ENCODE assay signal across 21 mouse cellular contexts in genomic region chr11:88128461-88128860, GRCm38 (mm10). TPM values are rescaled to one million over a fixed set of nuclear protein-coding genes. Genes with fewer than 3 reads are reported as not detected.
DNase-seq lines count a peak whose midpoint lies in the region; ATAC-seq and TF ChIP-seq lines count a peak whose summit lies in the region.
"Had no signal": no experiment of that assay in that cellular context is flagged by ENCODE, and none has a peak within 500 bp of the region (broad histone marks: within the 10 kb centered on the region; RNA-seq: fewer than 3 reads in every experiment).

No protein-coding gene starts in this region.

- peaks cover 10% of the 10 kb centered on the region for H3K36me3 ChIP-seq in forebrain, embryonic 10.5 days (replicated peaks)
- H3K36me3 ChIP-seq in forebrain, embryonic 13.5 days (ENCODE audit: poor library complexity, severe bottlenecking) = 0 out of 2 replicates have a peak, but pooled peaks cover 3% of the 10 kb centered on the region
- no peaks in the 10 kb centered on the region for H3K36me3 ChIP-seq in kidney, adult 2 months (ENCODE audit: control insufficient read depth, insufficient read depth, low read length)
- no peaks in the 10 kb centered on the region for H3K36me3 ChIP-seq in kidney, embryonic 16.5 days (ENCODE audit: insufficient read depth, low read length)
- no peaks in the 10 kb centered on the region for H3K36me3 ChIP-seq in kidney, embryonic 14.5 days (ENCODE audit: control insufficient read depth, insufficient read depth, low read length)
- H3K36me3 ChIP-seq: embryonic facial prominence, embryonic 15.5 days; G1E; heart, embryonic 12.5 days had no signal

- peaks cover 68% of the 10 kb centered on the region for H3K4me1 ChIP-seq in forebrain, embryonic 10.5 days
- peaks cover 36% of the 10 kb centered on the region for H3K4me1 ChIP-seq in forebrain, embryonic 13.5 days
- H3K4me1 ChIP-seq in kidney, adult 2 months (ENCODE audit: control insufficient read depth, insufficient read depth, low read length) = peaks cover 11% of the 10 kb centered on the region; the same call in 1 of the 2 replicates
- H3K4me1 ChIP-seq in kidney, embryonic 16.5 days (ENCODE audit: insufficient read depth, low read length) = peaks cover 31% of the 10 kb centered on the region
- peaks cover 24% of the 10 kb centered on the region for H3K4me1 ChIP-seq in kidney, embryonic 14.5 days (ENCODE audit: control insufficient read depth, insufficient read depth, low read length)

- H3K27me3 ChIP-seq in forebrain, embryonic 10.5 days (ENCODE audit: poor library complexity, severe bottlenecking) = no peaks in the 10 kb centered on the region
- H3K27me3 ChIP-seq in forebrain, embryonic 13.5 days = no peaks in the 10 kb centered on the region
- no peaks in the 10 kb centered on the region for H3K27me3 ChIP-seq in kidney, adult 2 months (replicated peaks; ENCODE audit: control insufficient read depth, insufficient read depth, low read length)
- no peaks in the 10 kb centered on the region for H3K27me3 ChIP-seq in kidney, embryonic 16.5 days (ENCODE audit: insufficient read depth, low read length)
- H3K27me3 ChIP-seq in kidney, embryonic 14.5 days (ENCODE audit: control insufficient read depth, insufficient read depth, low read length) = no peaks in the 10 kb centered on the region
- H3K27me3 ChIP-seq: embryonic facial prominence, embryonic 15.5 days; heart, embryonic 12.5 days had no signal

- no peak for TF ChIP-seq POLR2A in kidney, adult 2 months (IDR thresholded peaks at IDR 0.05; ENCODE audit: low read depth, low read length)

- no peak for DNase-seq in forebrain, embryonic 10.5 days (ENCODE audit: extremely low spot score, low spot score)
- DNase-seq in kidney, adult 2 months = peak; percentile 81
- DNase-seq in kidney, postnatal 25 days = peak; percentile 44 to 69
- DNase-seq in spleen, postnatal 14 days (ENCODE audit: low spot score in 2 of 2) = no peak
- DNase-seq: adrenal gland, postnatal 10 days; B cell, adult 2 months; cerebellum, adult 11 months; cerebellum, adult 8-10 months; cerebellum, postnatal 14 days; embryo, embryonic 11 days; gastrocnemius, postnatal 25 days had no signal

- TF ChIP-seq CTCF in kidney, adult 2 months (conservative IDR thresholded peaks at IDR 0.05; ENCODE audit: insufficient read depth, insufficient read length, low read depth, low read length) = no peak

- H3K4me2 ChIP-seq in forebrain, embryonic 13.5 days = no peak overlapping the region
- no peak overlapping the region for H3K4me2 ChIP-seq in kidney, embryonic 16.5 days (replicated peaks; ENCODE audit: low read depth, low read length)
- H3K4me2 ChIP-seq in kidney, embryonic 14.5 days (replicated peaks; ENCODE audit: low read depth, low read length) = no peak overlapping the region
- H3K4me2 ChIP-seq: embryonic facial prominence, embryonic 15.5 days; heart, embryonic 12.5 days had no signal

- 0 out of 2 replicates have a peak overlapping the region, but pooled peaks have one; percentile 56 for H3K27ac ChIP-seq in forebrain, embryonic 10.5 days
- no peak overlapping the region for H3K27ac ChIP-seq in forebrain, embryonic 13.5 days
- peak overlapping the region; percentile 3; the same call in 1 of the 2 replicates for H3K27ac ChIP-seq in kidney, adult 2 months (ENCODE audit: insufficient read depth, low read depth, low read length)
- H3K27ac ChIP-seq in kidney, embryonic 16.5 days (ENCODE audit: low read length) = no peak overlapping the region
- H3K27ac ChIP-seq in kidney, embryonic 14.5 days (ENCODE audit: low read depth, low read length) = no peak overlapping the region
- H3K27ac ChIP-seq: embryonic facial prominence, embryonic 15.5 days had no signal

- H3K9ac ChIP-seq in forebrain, embryonic 13.5 days = no peak overlapping the region
- H3K9ac ChIP-seq in kidney, embryonic 16.5 days (replicated peaks; ENCODE audit: low read length) = no peak overlapping the region
- H3K9ac ChIP-seq in kidney, embryonic 14.5 days (ENCODE audit: low read depth, low read length) = no peak overlapping the region
- H3K9ac ChIP-seq: embryonic facial prominence, embryonic 15.5 days; heart, embryonic 12.5 days had no signal

- H3K9me3 ChIP-seq in forebrain, embryonic 10.5 days = no peaks in the 10 kb centered on the region
- no peaks in the 10 kb centered on the region for H3K9me3 ChIP-seq in forebrain, embryonic 13.5 days (replicated peaks)
- no peaks in the 10 kb centered on the region for H3K9me3 ChIP-seq in kidney, embryonic 16.5 days (ENCODE audit: low read length)
- H3K9me3 ChIP-seq in kidney, embryonic 14.5 days (ENCODE audit: control insufficient read depth, low read length) = no peaks in the 10 kb centered on the region
- H3K9me3 ChIP-seq: embryonic facial prominence, embryonic 15.5 days; G1E; heart, embryonic 12.5 days had no signal

- no peak for ATAC-seq in forebrain, embryonic 13.5 days
- no peak for ATAC-seq in kidney, embryonic 16.5 days (ENCODE audit: low FRiP score, low TSS enrichment)
- ATAC-seq in kidney, embryonic 14.5 days (ENCODE audit: low FRiP score, low TSS enrichment) = no peak
- ATAC-seq: CD4-positive, CD25-positive, alpha-beta regulatory T cell, adult 4 months; forebrain, embryonic 16.5 days; hindbrain, embryonic 16.5 days had no signal

- WGBS in forebrain, embryonic 10.5 days = 91% methylated on average over 9 of the region's 9 CpGs
- 92% methylated on average over 9 of the region's 9 CpGs for WGBS in forebrain, embryonic 13.5 days
- 79% methylated on average over 9 of the region's 9 CpGs for WGBS in kidney, adult 2 months
- 93% methylated on average over 9 of the region's 9 CpGs for WGBS in kidney, embryonic 16.5 days
- WGBS in kidney, embryonic 14.5 days = 93% methylated on average over 9 of the region's 9 CpGs

- H3K4me3 ChIP-seq in forebrain, embryonic 10.5 days = no peak overlapping the region
- no peak overlapping the region for H3K4me3 ChIP-seq in forebrain, embryonic 13.5 days
- no peak overlapping the region for H3K4me3 ChIP-seq in kidney, adult 2 months (ENCODE audit: insufficient read depth, low read depth, low read length)
- no peak overlapping the region for H3K4me3 ChIP-seq in kidney, embryonic 16.5 days (ENCODE audit: low read length)
- H3K4me3 ChIP-seq in kidney, embryonic 14.5 days (ENCODE audit: low read length) = no peak overlapping the region
- H3K4me3 ChIP-seq: embryonic facial prominence, embryonic 15.5 days; erythroblast, embryonic 14.5 days; heart, embryonic 12.5 days had no signal

RNA-seq across cellular contexts. Expression of gene Cuedc1, which starts 30.6 kb away (rescaled TPM):
- 20.0 and 24.9 TPM in 2 replicates for polyA plus RNA-seq in forebrain, embryonic 10.5 days (2016; fragmentation: Nextera tagmentation; extraction: Ambion mirVana)
- polyA plus RNA-seq in forebrain, embryonic 13.5 days (2015; fragmentation: Nextera tagmentation; extraction: Ambion mirVana) = 32.8 and 37.4 TPM in 2 replicates
- 16.5 and 18.5 TPM in 2 replicates for polyA plus RNA-seq in kidney, adult 2 months (2012; rRNA removed)
- polyA plus RNA-seq in kidney, embryonic 16.5 days (2015; fragmentation: Nextera tagmentation; extraction: Ambion mirVana) = 14.6 and 14.7 TPM in 2 replicates
- polyA plus RNA-seq in kidney, embryonic 14.5 days (2014; fragmentation: Nextera tagmentation; extraction: Ambion mirVana) = 13.2 and 17.0 TPM in 2 replicates

Comparison
In these comparisons a context has a peak if more than half of its experiments do, and no peak if none do; other contexts are left out.
1. H3K27ac ChIP-seq: peak in forebrain, embryonic 10.5 days (single experiment) and kidney, adult 2 months (single experiment); none in forebrain, embryonic 13.5 days (single experiment), kidney, embryonic 16.5 days (single experiment) and kidney, embryonic 14.5 days (single experiment).
2. DNase-seq: peak in kidney, adult 2 months (single experiment) and kidney, postnatal 25 days (2 of 2); none in forebrain, embryonic 10.5 days (single experiment) and spleen, postnatal 14 days (0 of 2).